Mouse (Mus musculus): ENCODE results near the gene Mllt11. TPM values are rescaled to one million over a fixed set of nuclear protein-coding genes. Genes with fewer than 3 reads are reported as not detected.

The Mllt11 gene
- 149 and 166 TPM in 2 replicates for polyA plus RNA-seq (2016; fragmentation: Nextera tagmentation; extraction: Ambion mirVana)

GRCm38 (mm10) chr3:95231298-95232221 is at the start of gene Mllt11:
TSS of gene Mllt11 (minus strand) at chr3:95232171.
- H3K9ac ChIP-seq: peak within 1 kb of the TSS; percentile 45
- peaks cover 50% of the 10 kb centered on the region for H3K36me3 ChIP-seq
- ATAC-seq (ENCODE audit: low FRiP score, low read depth): no peak
- H3K27me3 ChIP-seq (replicated peaks): no peaks in the 10 kb centered on the region
- 86% methylated on average over 12 of the region's 13 CpGs for WGBS
- H3K9me3 ChIP-seq: no peaks in the 10 kb centered on the region
- H3K4me1 ChIP-seq: peaks cover 31% of the 10 kb centered on the region
- H3K27ac ChIP-seq: no peak within 1 kb of the TSS
- H3K4me3 ChIP-seq: no peak within 1 kb of the TSS
- H3K4me2 ChIP-seq (replicated peaks): peak within 1 kb of the TSS; percentile 87

- Histone ChIP-seq H3K4me3 (peak within 1 kb of the TSS; percentile 74), H3K27ac (peak within 1 kb of the TSS; percentile 90), H3K4me1 (peaks cover 21% of the 10 kb centered on the region), H3K9me3 (no peaks in the 10 kb centered on the region), H3K27me3 (replicated peaks) (no peaks in the 10 kb centered on the region), H3K36me3 (0 out of 2 replicates have a peak, but pooled peaks cover under 1% of the 10 kb centered on the region), H3K9ac (peak within 1 kb of the TSS; percentile 86), H3K4me2 (replicated peaks) (peak within 1 kb of the TSS; percentile 72)
- peak; percentile 90 for ATAC-seq (ENCODE audit: low FRiP score, low read depth)
- 1% methylated on average over 53 of the region's 53 CpGs for WGBS
Measured at GRCm38 (mm10) chr3:95281216-95282126, 49.5 kb upstream of the Mllt11 start, which contains the start of the genes Mindy1 and Prune1. TSS of gene Mindy1 (plus strand) at chr3:95281345. TSS of gene Prune1 (minus strand) at chr3:95282076.

GRCm38 (mm10) chr3:95280747-95281146 is 48.8 kb upstream of the Mllt11 start:
- WGBS: 44% methylated on average over 8 of the region's 8 CpGs
- Histone ChIP-seq H3K4me2 (replicated peaks) (peak overlapping the region; percentile 72), H3K9ac (peak overlapping the region; percentile 75), H3K27me3 (replicated peaks) (no peaks in the 10 kb centered on the region), H3K4me1 (peaks cover 21% of the 10 kb centered on the region), H3K36me3 (no peaks in the 10 kb centered on the region), H3K4me3 (peak overlapping the region; percentile 74), H3K27ac (no peak overlapping the region), H3K9me3 (no peaks in the 10 kb centered on the region)
- ATAC-seq (ENCODE audit: low FRiP score, low read depth): no peak

- ATAC-seq (ENCODE audit: low FRiP score, low read depth): no peak
Measured at GRCm38 (mm10) chr3:95277149-95277551, 45.2 kb upstream of the Mllt11 start.

GRCm38 (mm10) chr3:95276428-95276934 is 44.5 kb upstream of the Mllt11 start:
- no peak for ATAC-seq (ENCODE audit: low FRiP score, low read depth)
- Histone ChIP-seq H3K27ac (no peak overlapping the region), H3K36me3 (0 out of 2 replicates have a peak, but pooled peaks cover 3% of the 10 kb centered on the region), H3K9ac (no peak overlapping the region), H3K4me2 (replicated peaks) (no peak overlapping the region), H3K4me1 (peaks cover 4% of the 10 kb centered on the region; the same call in 1 of the 2 replicates), H3K4me3 (no peak overlapping the region), H3K27me3 (replicated peaks) (no peaks in the 10 kb centered on the region), H3K9me3 (no peaks in the 10 kb centered on the region)
- 81% methylated on average over 5 of the region's 5 CpGs for WGBS

More at GRCm38 (mm10) chr3:95277149-95277551, 45.2 kb upstream of the Mllt11 start:
- Histone ChIP-seq H3K9me3 (no peaks in the 10 kb centered on the region), H3K27ac (no peak overlapping the region), H3K27me3 (replicated peaks) (no peaks in the 10 kb centered on the region), H3K4me2 (replicated peaks) (no peak overlapping the region), H3K36me3 (0 out of 2 replicates have a peak, but pooled peaks cover 3% of the 10 kb centered on the region), H3K9ac (no peak overlapping the region), H3K4me1 (peaks cover 4% of the 10 kb centered on the region; the same call in 1 of the 2 replicates), H3K4me3 (no peak overlapping the region)
- 94% methylated on average over 1 of the region's 1 CpGs for WGBS

GRCm38 (mm10) chr3:95275161-95275560 is 43.2 kb upstream of the Mllt11 start:
- no peak overlapping the region for H3K9ac ChIP-seq
- no peak for ATAC-seq (ENCODE audit: low FRiP score, low read depth)
- H3K9me3 ChIP-seq: no peaks in the 10 kb centered on the region
- 85% methylated on average over 6 of the region's 6 CpGs for WGBS
- no peaks in the 10 kb centered on the region for H3K4me1 ChIP-seq
- H3K4me3 ChIP-seq: no peak overlapping the region
- H3K27ac ChIP-seq: no peak overlapping the region
- H3K36me3 ChIP-seq: 0 out of 2 replicates have a peak, but pooled peaks cover 3% of the 10 kb centered on the region
- H3K4me2 ChIP-seq (replicated peaks): no peak overlapping the region
- no peaks in the 10 kb centered on the region for H3K27me3 ChIP-seq (replicated peaks)

GRCm38 (mm10) chr3:95274453-95274852 is 42.5 kb upstream of the Mllt11 start:
- Histone ChIP-seq H3K4me1 (no peaks in the 10 kb centered on the region), H3K4me2 (replicated peaks) (no peak overlapping the region), H3K27me3 (replicated peaks) (no peaks in the 10 kb centered on the region), H3K9me3 (no peaks in the 10 kb centered on the region), H3K4me3 (no peak overlapping the region), H3K27ac (no peak overlapping the region), H3K9ac (no peak overlapping the region), H3K36me3 (0 out of 2 replicates have a peak, but pooled peaks cover 3% of the 10 kb centered on the region)
- no peak for ATAC-seq (ENCODE audit: low FRiP score, low read depth)
- 94% methylated on average over 4 of the region's 4 CpGs for whole genome bisulfite sequencing

GRCm38 (mm10) chr3:95273471-95273870 is 41.5 kb upstream of the Mllt11 start:
- no peak overlapping the region for H3K9ac ChIP-seq
- no peaks in the 10 kb centered on the region for H3K9me3 ChIP-seq
- no peaks in the 10 kb centered on the region for H3K4me1 ChIP-seq
- H3K27ac ChIP-seq: no peak overlapping the region
- 98% methylated on average over 5 of the region's 5 CpGs for WGBS
- H3K36me3 ChIP-seq: peaks cover 11% of the 10 kb centered on the region; the same call in 1 of the 2 replicates
- no peak for ATAC-seq (ENCODE audit: low FRiP score, low read depth)
- no peak overlapping the region for H3K4me2 ChIP-seq (replicated peaks)
- H3K27me3 ChIP-seq (replicated peaks): no peaks in the 10 kb centered on the region
- H3K4me3 ChIP-seq: no peak overlapping the region

- Histone ChIP-seq H3K27me3 (replicated peaks) (no peaks in the 10 kb centered on the region), H3K4me1 (no peaks in the 10 kb centered on the region), H3K4me3 (no peak overlapping the region), H3K27ac (no peak overlapping the region), H3K36me3 (peaks cover 30% of the 10 kb centered on the region), H3K9me3 (no peaks in the 10 kb centered on the region), H3K9ac (no peak overlapping the region), H3K4me2 (replicated peaks) (no peak overlapping the region)
- WGBS: 85% methylated on average over 12 of the region's 12 CpGs
- ATAC-seq (ENCODE audit: low FRiP score, low read depth): no peak
Measured at GRCm38 (mm10) chr3:95270766-95271364, 38.9 kb upstream of the Mllt11 start.

GRCm38 (mm10) chr3:95269789-95270188 is 37.8 kb upstream of the Mllt11 start:
- no peak for ATAC-seq (ENCODE audit: low FRiP score, low read depth)
- no peaks in the 10 kb centered on the region for H3K4me1 ChIP-seq
- no peak overlapping the region for H3K4me2 ChIP-seq (replicated peaks)
- no peaks in the 10 kb centered on the region for H3K27me3 ChIP-seq (replicated peaks)
- 87% methylated on average over 5 of the region's 5 CpGs for WGBS
- no peaks in the 10 kb centered on the region for H3K9me3 ChIP-seq
- H3K27ac ChIP-seq: no peak overlapping the region
- peaks cover 33% of the 10 kb centered on the region for H3K36me3 ChIP-seq
- 0 out of 2 replicates have a peak overlapping the region, but pooled peaks have one; percentile 21 for H3K9ac ChIP-seq
- no peak overlapping the region for H3K4me3 ChIP-seq

GRCm38 (mm10) chr3:95267855-95268254 is 35.9 kb upstream of the Mllt11 start:
- Histone ChIP-seq H3K4me2 (replicated peaks) (no peak overlapping the region), H3K36me3 (peaks cover 41% of the 10 kb centered on the region), H3K27me3 (replicated peaks) (no peaks in the 10 kb centered on the region), H3K9me3 (no peaks in the 10 kb centered on the region), H3K4me3 (no peak overlapping the region), H3K9ac (no peak overlapping the region), H3K27ac (no peak overlapping the region), H3K4me1 (no peaks in the 10 kb centered on the region)
- no peak for ATAC-seq (ENCODE audit: low FRiP score, low read depth)
